Mouse (Mus musculus): Measurements from ENCODE around the gene Sfswap. TPM values are rescaled to one million over a fixed set of nuclear protein-coding genes. Genes with fewer than 3 reads are reported as not detected.
"Not testable (repeated sequence)": the region's sequence is repeated elsewhere in the genome, so short reads cannot be mapped to it uniquely, and the experiment has no call there.

Gene Sfswap
- polyA plus RNA-seq, 1 experiment from 2014 or later = 33.1 TPM

DNA sequence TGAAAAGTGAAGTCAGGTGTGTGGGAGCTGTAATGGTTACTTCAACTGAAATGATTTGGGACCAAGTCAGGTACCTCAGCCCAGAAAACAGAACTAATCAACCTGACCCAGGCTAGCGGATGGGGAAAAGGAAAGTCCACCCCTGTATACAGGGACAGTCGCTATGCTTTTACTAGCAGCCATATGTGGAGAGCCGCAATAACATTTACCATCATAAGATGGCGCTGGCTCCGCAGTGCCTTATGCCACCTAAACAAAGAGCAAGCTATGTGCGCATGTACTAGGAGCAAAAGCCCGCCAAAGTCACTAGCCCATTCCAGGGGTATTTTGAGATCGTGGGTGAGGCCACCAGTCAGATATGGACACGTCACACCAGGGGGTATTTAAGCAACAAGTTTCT is 119.6 kb downstream of the Sfswap start:
- H3K9me3 ChIP-seq (ENCODE audit: control insufficient read depth, low read length); H3K9ac ChIP-seq (ENCODE audit: low read length); H3K36me3 ChIP-seq (ENCODE audit: control insufficient read depth, insufficient read depth, low read length); H3K4me2 ChIP-seq (ENCODE audit: low read length); H3K4me3 ChIP-seq (ENCODE audit: control insufficient read depth in 1 of 2, insufficient read depth in 1 of 2, low read depth in 1 of 2, low read length in 2 of 2); H3K27ac ChIP-seq (replicated peaks in 1 of 2; ENCODE audit: control insufficient read depth in 1 of 2, insufficient read depth in 1 of 2, low read depth in 2 of 2, low read length in 2 of 2); ATAC-seq (ENCODE audit: insufficient number of reproducible peaks, insufficient read depth, low FRiP score, low read depth); H3K4me1 ChIP-seq (ENCODE audit: control insufficient read depth in 2 of 2, insufficient read depth in 2 of 2, low read length in 2 of 2); H3K27me3 ChIP-seq (ENCODE audit: control insufficient read depth, insufficient read depth, low read length): not testable (repeated sequence)
- 52% methylated on average over 9 of the region's 9 CpGs for WGBS

Other genes with a start within 250 kb of the Sfswap start
- gene Mmp17, start 82.9 kb downstream of the Sfswap start, polyA plus RNA-seq (2014; fragmentation: Nextera tagmentation; extraction: Ambion mirVana) = 1.1 TPM in 2 replicates
- gene Zfp11, start 168.9 kb downstream of the Sfswap start, polyA plus RNA-seq (2014; fragmentation: Nextera tagmentation; extraction: Ambion mirVana) = 3.9 and 4.6 TPM in 2 replicates
- not detected in 2 replicates for gene Sept14, start 207.3 kb downstream of the Sfswap start, polyA plus RNA-seq (2014; fragmentation: Nextera tagmentation; extraction: Ambion mirVana)
- 171 and 176 TPM in 2 replicates for gene Mrps17, start 214.3 kb downstream of the Sfswap start, polyA plus RNA-seq (2014; fragmentation: Nextera tagmentation; extraction: Ambion mirVana)
- 363 and 384 TPM in 2 replicates for gene Nipsnap2, start 223.8 kb downstream of the Sfswap start, polyA plus RNA-seq (2014; fragmentation: Nextera tagmentation; extraction: Ambion mirVana)

All from heart, embryonic 14.5 days (tissue).